In genomic region chr16:33379944-33380881, GRCm38 (mm10) we compare ENCODE assay signal across 8 mouse cellular contexts. TPM values are rescaled to one million over a fixed set of nuclear protein-coding genes. Genes with fewer than 3 reads are reported as not detected.
DNase-seq lines count a peak whose midpoint lies in the region; ATAC-seq and TF ChIP-seq lines count a peak whose summit lies in the region.
"Not testable (repeated sequence)": the region's sequence is repeated elsewhere in the genome, so short reads cannot be mapped to it uniquely, and the experiment has no call there.

Zfp148 (plus strand) TSS chr16:33380836.

- DNase-seq in heart, postnatal 10 days = peak; percentile 94
- DNase-seq in layer of hippocampus, adult 11-12 months (ENCODE audit: low spot score) = peak; percentile 92
- peak; percentile 89 to 90 for DNase-seq in lung, adult 18-20 months
- DNase-seq in testis, postnatal 14 days (ENCODE audit: low spot score) = peak; percentile 91

- not testable (repeated sequence) for H3K9me3 ChIP-seq in ES-Bruce4 (replicated peaks; ENCODE audit: control insufficient read depth, insufficient read depth, low read length, poor library complexity, severe bottlenecking); forebrain, embryonic 13.5 days (replicated peaks); neural tube, embryonic 15.5 days (replicated peaks)

- not testable (repeated sequence) for H3K27me3 ChIP-seq in ES-Bruce4 (ENCODE audit: control insufficient read depth, insufficient read depth, low read length, poor library complexity, severe bottlenecking); forebrain, embryonic 13.5 days; neural tube, embryonic 15.5 days (replicated peaks)

- H3K4me1 ChIP-seq in ES-Bruce4 (ENCODE audit: control insufficient read depth, insufficient read depth, low read length) = not testable (repeated sequence)
- H3K4me1 ChIP-seq in forebrain, embryonic 13.5 days = peaks cover 33% of the 10 kb centered on the region
- H3K4me1 ChIP-seq in neural tube, embryonic 15.5 days = peaks cover 28% of the 10 kb centered on the region

- peak within 1 kb of the TSS; percentile 94 for H3K9ac ChIP-seq in ES-Bruce4 (ENCODE audit: low read depth, poor library complexity, severe bottlenecking)
- H3K9ac ChIP-seq in forebrain, embryonic 13.5 days = peak within 1 kb of the TSS; percentile 98
- H3K9ac ChIP-seq in neural tube, embryonic 15.5 days (replicated peaks) = peak within 1 kb of the TSS; percentile 79

- intact Hi-C loops in heart, postnatal 10 days (cut with DNase I) = loop anchor here (5.0 kb wide), 2 partner anchors 43 to 357 kb away; no protein-coding TSS in a partner anchor

- 3% methylated on average over 43 of the region's 50 CpGs for WGBS in forebrain, embryonic 13.5 days
- WGBS in neural tube, embryonic 15.5 days = 2% methylated on average over 50 of the region's 50 CpGs

- ATAC-seq in cerebellum, adult (ENCODE audit: insufficient number of reproducible peaks, low FRiP score, low TSS enrichment) = peak; percentile 87
- peak; percentile 94 for ATAC-seq in forebrain, embryonic 13.5 days
- ATAC-seq in neural tube, embryonic 15.5 days (ENCODE audit: low FRiP score) = peak; percentile 93

- not testable (repeated sequence) for TF ChIP-seq CTCF in ES-Bruce4 (IDR thresholded peaks at IDR 0.05; ENCODE audit: low read depth, low read length)

- H3K27ac ChIP-seq in ES-Bruce4 (ENCODE audit: insufficient read depth, low read length) = peak within 1 kb of the TSS; percentile 75
- peak within 1 kb of the TSS; percentile 96 for H3K27ac ChIP-seq in forebrain, embryonic 13.5 days
- peak within 1 kb of the TSS; percentile 97 for H3K27ac ChIP-seq in neural tube, embryonic 15.5 days (replicated peaks)

- peak within 1 kb of the TSS; percentile 86 for H3K4me3 ChIP-seq in ES-Bruce4 (ENCODE audit: low read depth, low read length)
- H3K4me3 ChIP-seq in forebrain, embryonic 13.5 days = peak within 1 kb of the TSS; percentile 91
- H3K4me3 ChIP-seq in neural tube, embryonic 15.5 days (replicated peaks) = peak within 1 kb of the TSS; percentile 88

- peak; percentile 51; the same call in 1 of the 2 replicates for TF ChIP-seq EP300 in ES-Bruce4 (IDR thresholded peaks at IDR 0.05; ENCODE audit: insufficient read depth, low read depth, low read length)

- peak; percentile 40 for TF ChIP-seq POLR2A in ES-Bruce4 (IDR thresholded peaks at IDR 0.05; ENCODE audit: insufficient read depth, low read length)

- peak within 1 kb of the TSS; percentile 95 for H3K4me2 ChIP-seq in forebrain, embryonic 13.5 days
- peak within 1 kb of the TSS; percentile 83 for H3K4me2 ChIP-seq in neural tube, embryonic 15.5 days

- H3K36me3 ChIP-seq in ES-Bruce4 (ENCODE audit: control insufficient read depth, insufficient read depth, low read length, poor library complexity, severe bottlenecking); forebrain, embryonic 13.5 days (ENCODE audit: poor library complexity, severe bottlenecking); neural tube, embryonic 15.5 days: not testable (repeated sequence)

RNA-seq across cellular contexts. Expression of gene Zfp148, which starts in this region (rescaled TPM):
- 46.8 and 48.1 TPM in 2 replicates for polyA plus RNA-seq in ES-Bruce4 (2011; ENCODE audit: insufficient read depth, insufficient read length, low read depth, missing spikeins)
- polyA plus RNA-seq in forebrain, embryonic 13.5 days (2015; fragmentation: Nextera tagmentation; extraction: Ambion mirVana) = 66.6 and 66.7 TPM in 2 replicates
- 10 to 100 TPM; 50.3 to 51.4 TPM for total RNA-seq in heart, postnatal 10 days (2021)
- polyA plus RNA-seq in neural tube, embryonic 15.5 days (2015; fragmentation: Nextera tagmentation; extraction: Ambion mirVana) = 43.3 and 50.0 TPM in 2 replicates

Comparison
In these comparisons a context has a peak if more than half of its experiments do, and no peak if none do; other contexts are left out.
1. Peak in every context shown above with its lines: DNase-seq, ATAC-seq, H3K4me3 ChIP-seq and H3K27ac ChIP-seq.